9 mouse cellular contexts compared by ENCODE assay signal in genomic region chr13:30085446-30085845, GRCm38 (mm10). TPM values are rescaled to one million over a fixed set of nuclear protein-coding genes. Genes with fewer than 3 reads are reported as not detected.
DNase-seq lines count a peak whose midpoint lies in the region; ATAC-seq and TF ChIP-seq lines count a peak whose summit lies in the region.
"Had no signal": no experiment of that assay in that cellular context is flagged by ENCODE, and none has a peak within 500 bp of the region (broad histone marks: within the 10 kb centered on the region; RNA-seq: fewer than 3 reads in every experiment).

No protein-coding gene starts in this region.

- no peaks in the 10 kb centered on the region for H3K27me3 ChIP-seq in heart, embryonic 14.5 days (ENCODE audit: control insufficient read depth, insufficient read depth, low read length)
- no peaks in the 10 kb centered on the region for H3K27me3 ChIP-seq in limb, embryonic 14.5 days (ENCODE audit: control insufficient read depth, insufficient read depth, low read length)
- H3K27me3 ChIP-seq: embryonic facial prominence, embryonic 12.5 days had no signal

- peaks cover 4 to 10% of the 10 kb centered on the region in 2 experiments; a peak in 3 of 4 replicates for H3K4me1 ChIP-seq in heart, embryonic 14.5 days (ENCODE audit: control insufficient read depth in 2 of 2, insufficient read depth in 2 of 2, low read length in 2 of 2)
- H3K4me1 ChIP-seq in limb, embryonic 14.5 days (ENCODE audit: control insufficient read depth, insufficient read depth, low read length) = peaks cover 4% of the 10 kb centered on the region; the same call in 1 of the 2 replicates

- no peaks in the 10 kb centered on the region for H3K36me3 ChIP-seq in heart, embryonic 14.5 days (ENCODE audit: control insufficient read depth, insufficient read depth, low read length)
- H3K36me3 ChIP-seq in limb, embryonic 14.5 days (ENCODE audit: control insufficient read depth, insufficient read depth, low read length) = no peaks in the 10 kb centered on the region
- H3K36me3 ChIP-seq: embryonic facial prominence, embryonic 12.5 days had no signal

- no peak for ATAC-seq in heart, embryonic 14.5 days (ENCODE audit: insufficient number of reproducible peaks, insufficient read depth, low FRiP score, low read depth)
- ATAC-seq in limb, embryonic 14.5 days (ENCODE audit: low FRiP score, low read depth) = peak; percentile 28; the same call in 1 of the 2 replicates

- 0 out of 2 replicates have a peak overlapping the region, but pooled peaks have one; percentile 6 for H3K9ac ChIP-seq in heart, embryonic 14.5 days (ENCODE audit: low read length)
- no peak overlapping the region for H3K9ac ChIP-seq in limb, embryonic 14.5 days (ENCODE audit: low read depth, low read length, severe bottlenecking)
- H3K9ac ChIP-seq: embryonic facial prominence, embryonic 12.5 days had no signal

- DNase-seq in heart, adult 9 months (ENCODE audit: low spot score in 2 of 2) = no peak
- DNase-seq in 3134 (ENCODE audit: extremely low read depth, insufficient read length, low spot score) = peak; percentile 11
- no peak for DNase-seq in brain, embryonic 14.5 days (ENCODE audit: low read depth)
- no peak for DNase-seq in limb, embryonic 14.5 days (ENCODE audit: low spot score)
- DNase-seq in yolk sac, embryonic 10.5 days (ENCODE audit: low spot score) = no peak
- DNase-seq in frontal cortex, adult 2 months (ENCODE audit: extremely low spot score in 1 of 2, low spot score in 1 of 2) = no peak
- DNase-seq in cerebellum, postnatal 36 days = no peak

- no peak overlapping the region for H3K27ac ChIP-seq in heart, embryonic 14.5 days (replicated peaks in 1 of 2; ENCODE audit: control insufficient read depth in 1 of 2, insufficient read depth in 1 of 2, low read depth in 2 of 2, low read length in 2 of 2)
- H3K27ac ChIP-seq in limb, embryonic 14.5 days (replicated peaks; ENCODE audit: low read depth, low read length) = no peak overlapping the region
- H3K27ac ChIP-seq: embryonic facial prominence, embryonic 12.5 days had no signal

- TF ChIP-seq CTCF in brain, embryonic 14.5 days (IDR thresholded peaks at IDR 0.05; ENCODE audit: borderline replicate concordance, extremely low read depth, insufficient read depth, insufficient read length) = peak; percentile 16; the same call in 1 of the 2 replicates

- H3K4me3 ChIP-seq in heart, embryonic 14.5 days (ENCODE audit: control insufficient read depth in 1 of 2, insufficient read depth in 1 of 2, low read depth in 1 of 2, low read length in 2 of 2) = no peak overlapping the region
- no peak overlapping the region for H3K4me3 ChIP-seq in limb, embryonic 14.5 days (replicated peaks; ENCODE audit: low read length)
- H3K4me3 ChIP-seq: embryonic facial prominence, embryonic 12.5 days had no signal

- TF ChIP-seq POLR2A in brain, embryonic 14.5 days (IDR thresholded peaks at IDR 0.05; ENCODE audit: borderline replicate concordance, extremely low read depth, insufficient read depth, insufficient read length, poor library complexity, severe bottlenecking) = no peak
- no peak for TF ChIP-seq POLR2A in limb, embryonic 14.5 days (IDR thresholded peaks at IDR 0.05; ENCODE audit: borderline replicate concordance, extremely low read depth, insufficient read depth, insufficient read length)

- peak overlapping the region; percentile 51 for H3K4me2 ChIP-seq in heart, embryonic 14.5 days (ENCODE audit: low read length)
- 0 out of 2 replicates have a peak overlapping the region, but pooled peaks have one; percentile 22 for H3K4me2 ChIP-seq in limb, embryonic 14.5 days (replicated peaks; ENCODE audit: low read depth, low read length, severe bottlenecking)
- H3K4me2 ChIP-seq: embryonic facial prominence, embryonic 12.5 days had no signal

- WGBS in heart, embryonic 14.5 days = 45% methylated on average over 4 of the region's 4 CpGs
- WGBS in limb, embryonic 14.5 days = 67% methylated on average over 4 of the region's 4 CpGs

- no peaks in the 10 kb centered on the region for H3K9me3 ChIP-seq in heart, embryonic 14.5 days (ENCODE audit: control insufficient read depth, low read length)
- no peaks in the 10 kb centered on the region for H3K9me3 ChIP-seq in limb, embryonic 14.5 days (ENCODE audit: control insufficient read depth, low read length)

RNA-seq across cellular contexts. Expression of gene Mboat1, which starts 50.8 kb away (rescaled TPM):
- polyA plus RNA-seq in heart, embryonic 14.5 days (2014; fragmentation: Nextera tagmentation; extraction: Ambion mirVana) = 1.6 and 2.5 TPM in 2 replicates
- polyA plus RNA-seq in brain, embryonic 14.5 days (2012; rRNA removed) = 1.6 and 1.8 TPM in 2 replicates
- 5.7 TPM in 2 replicates for polyA plus RNA-seq in limb, embryonic 14.5 days (2012; rRNA removed)
- 11.3 and 13.3 TPM in 2 replicates for polyA plus RNA-seq in limb, embryonic 14.5 days (2014; fragmentation: Nextera tagmentation; extraction: Ambion mirVana)
- 2.7 and 2.9 TPM in 2 replicates for polyA plus RNA-seq in frontal cortex, adult 2 months (2012; rRNA removed)
